Mouse (Mus musculus): Measurements from ENCODE around the gene Elmod3. TPM values are rescaled to one million over a fixed set of nuclear protein-coding genes. Genes with fewer than 3 reads are reported as not detected.

The Elmod3 gene
- polyA plus RNA-seq, 1 experiment from 2014 or later = 15.1 TPM

DNA sequence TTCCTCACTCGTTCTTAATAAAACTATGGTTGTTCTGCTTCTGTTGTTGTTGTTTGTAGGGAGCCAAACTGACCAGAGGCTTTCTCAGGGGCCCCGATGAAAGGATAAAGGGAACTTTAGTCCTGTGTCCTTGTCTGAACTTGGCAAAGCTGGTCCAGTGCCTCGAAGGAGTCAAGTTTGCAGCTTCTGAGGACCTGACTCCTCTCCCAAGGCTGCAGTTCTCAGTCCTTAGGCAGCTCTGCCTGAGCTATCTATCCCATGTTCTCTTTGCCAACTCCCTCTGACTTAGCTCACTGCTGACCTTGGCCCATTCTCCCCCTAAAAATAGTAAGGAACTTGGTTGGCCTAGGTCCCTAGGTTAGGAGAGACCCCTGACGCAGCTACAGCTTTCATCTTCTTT lies 71.1 kb downstream of the Elmod3 start:
- no peak overlapping the region for H3K9ac ChIP-seq (ENCODE audit: low read length)
- no peak overlapping the region for H3K27ac ChIP-seq (ENCODE audit: low read depth)
- no peaks in the 10 kb centered on the region for H3K4me1 ChIP-seq (replicated peaks; ENCODE audit: control insufficient read depth, insufficient read depth, low read length)
- no peak overlapping the region for H3K4me2 ChIP-seq (ENCODE audit: low read length)
- WGBS = 84% methylated on average over 4 of the region's 4 CpGs
- ATAC-seq (replicated peaks; ENCODE audit: low FRiP score, low TSS enrichment, low read depth) = no peak
- no peak overlapping the region for H3K4me3 ChIP-seq (ENCODE audit: low read depth, low read length)
- no peaks in the 10 kb centered on the region for H3K9me3 ChIP-seq (ENCODE audit: control insufficient read depth, low read length)
- H3K27me3 ChIP-seq (replicated peaks; ENCODE audit: control insufficient read depth, insufficient read depth, low read length) = no peaks in the 10 kb centered on the region
- no peaks in the 10 kb centered on the region for H3K36me3 ChIP-seq (ENCODE audit: control insufficient read depth, insufficient read depth, low read length)
- no peak for DNase-seq (ENCODE audit: low spot score)

DNA sequence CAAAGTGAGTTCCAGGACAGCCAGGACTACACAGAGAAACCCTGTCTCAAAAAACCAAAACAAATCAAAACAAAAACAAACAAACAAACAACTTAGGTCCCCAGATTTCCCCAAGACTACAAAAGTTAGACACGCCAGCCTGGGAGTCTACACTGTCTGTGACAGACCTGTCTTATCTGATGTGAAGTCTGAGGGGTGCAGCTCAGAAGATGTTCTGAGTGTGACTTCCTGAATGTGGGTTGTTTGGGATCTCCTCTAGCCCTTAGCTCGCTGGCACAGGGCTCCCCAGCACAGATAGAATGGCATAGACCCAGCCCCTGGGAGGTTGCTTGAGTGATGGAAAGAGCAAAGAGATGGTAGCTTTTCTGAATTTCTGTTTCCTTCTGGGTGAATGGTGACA lies 74.1 kb downstream of the Elmod3 start:
- H3K27ac ChIP-seq (ENCODE audit: low read depth) = no peak overlapping the region
- ATAC-seq (replicated peaks; ENCODE audit: low FRiP score, low TSS enrichment, low read depth) (no peak), DNase-seq (ENCODE audit: low spot score) (no peak)
- peaks cover 12% of the 10 kb centered on the region for H3K4me1 ChIP-seq (replicated peaks; ENCODE audit: control insufficient read depth, insufficient read depth, low read length)
- WGBS = 89% methylated on average over 2 of the region's 2 CpGs
- no peak overlapping the region for H3K4me2 ChIP-seq (ENCODE audit: low read length)
- H3K9ac ChIP-seq (ENCODE audit: low read length) = no peak overlapping the region
- no peak overlapping the region for H3K4me3 ChIP-seq (ENCODE audit: low read depth, low read length)
- H3K36me3 ChIP-seq (ENCODE audit: control insufficient read depth, insufficient read depth, low read length) = no peaks in the 10 kb centered on the region
- no peaks in the 10 kb centered on the region for H3K9me3 ChIP-seq (ENCODE audit: control insufficient read depth, low read length)
- H3K27me3 ChIP-seq (replicated peaks; ENCODE audit: control insufficient read depth, insufficient read depth, low read length) = no peaks in the 10 kb centered on the region

DNA sequence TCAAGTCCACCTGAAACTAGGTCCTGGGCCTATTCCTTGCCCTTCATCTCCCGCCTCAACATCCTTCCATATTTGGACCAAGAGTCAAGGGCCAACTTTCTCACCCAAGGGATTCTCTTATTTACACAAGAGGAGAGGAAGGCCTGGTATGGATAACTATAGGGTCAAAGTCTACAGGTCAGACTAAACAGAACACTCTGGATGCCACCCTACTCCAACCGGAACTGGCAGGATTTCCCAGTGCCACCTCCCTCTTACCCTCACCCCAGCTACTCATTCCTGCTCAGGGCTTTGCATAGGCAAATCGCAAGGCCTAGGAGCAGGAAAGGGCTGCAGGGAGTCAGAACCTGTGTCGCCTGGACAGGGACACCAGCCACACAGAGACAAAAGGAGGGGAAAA lies 75.0 kb downstream of the Elmod3 start:
- ATAC-seq (replicated peaks; ENCODE audit: low FRiP score, low TSS enrichment, low read depth) (no peak), DNase-seq (ENCODE audit: low spot score) (no peak)
- H3K36me3 ChIP-seq (ENCODE audit: control insufficient read depth, insufficient read depth, low read length) = no peaks in the 10 kb centered on the region
- H3K27ac ChIP-seq (ENCODE audit: low read depth) = no peak overlapping the region
- H3K4me2 ChIP-seq (ENCODE audit: low read length) = no peak overlapping the region
- 69% methylated on average over 4 of the region's 4 CpGs for WGBS
- no peaks in the 10 kb centered on the region for H3K27me3 ChIP-seq (replicated peaks; ENCODE audit: control insufficient read depth, insufficient read depth, low read length)
- H3K4me1 ChIP-seq (replicated peaks; ENCODE audit: control insufficient read depth, insufficient read depth, low read length) = peaks cover 12% of the 10 kb centered on the region
- no peak overlapping the region for H3K9ac ChIP-seq (ENCODE audit: low read length)
- H3K4me3 ChIP-seq (ENCODE audit: low read depth, low read length) = no peak overlapping the region
- H3K9me3 ChIP-seq (ENCODE audit: control insufficient read depth, low read length) = no peaks in the 10 kb centered on the region

DNA sequence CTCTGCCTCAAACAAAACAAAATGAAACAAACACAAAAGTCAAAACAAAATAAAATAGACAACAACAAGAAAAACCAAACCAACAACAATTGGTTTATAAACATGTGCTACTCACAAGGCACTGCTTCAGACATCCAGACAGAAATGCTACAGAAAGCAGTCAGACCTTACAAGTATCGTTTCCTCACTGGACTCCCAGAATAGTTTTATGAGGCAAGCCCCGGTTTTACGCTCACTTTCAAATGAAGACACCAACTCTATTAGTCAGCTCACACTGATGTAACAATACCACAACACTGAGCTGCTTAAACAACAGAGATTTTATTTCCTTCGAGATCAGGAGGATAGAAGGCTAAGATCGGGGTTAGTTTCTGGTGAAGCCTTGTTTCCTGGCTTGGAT lies 75.9 kb downstream of the Elmod3 start:
- ATAC-seq (replicated peaks; ENCODE audit: low FRiP score, low TSS enrichment, low read depth) (no peak), DNase-seq (ENCODE audit: low spot score) (no peak)
- no peak overlapping the region for H3K4me3 ChIP-seq (ENCODE audit: low read depth, low read length)
- H3K27me3 ChIP-seq (replicated peaks; ENCODE audit: control insufficient read depth, insufficient read depth, low read length) = no peaks in the 10 kb centered on the region
- H3K36me3 ChIP-seq (ENCODE audit: control insufficient read depth, insufficient read depth, low read length) = no peaks in the 10 kb centered on the region
- H3K27ac ChIP-seq (ENCODE audit: low read depth) = no peak overlapping the region
- no peak overlapping the region for H3K4me2 ChIP-seq (ENCODE audit: low read length)
- H3K9me3 ChIP-seq (ENCODE audit: control insufficient read depth, low read length) = no peaks in the 10 kb centered on the region
- no peak overlapping the region for H3K9ac ChIP-seq (ENCODE audit: low read length)
- WGBS = 69% methylated on average over 5 of the region's 5 CpGs
- peaks cover 12% of the 10 kb centered on the region for H3K4me1 ChIP-seq (replicated peaks; ENCODE audit: control insufficient read depth, insufficient read depth, low read length)

DNA sequence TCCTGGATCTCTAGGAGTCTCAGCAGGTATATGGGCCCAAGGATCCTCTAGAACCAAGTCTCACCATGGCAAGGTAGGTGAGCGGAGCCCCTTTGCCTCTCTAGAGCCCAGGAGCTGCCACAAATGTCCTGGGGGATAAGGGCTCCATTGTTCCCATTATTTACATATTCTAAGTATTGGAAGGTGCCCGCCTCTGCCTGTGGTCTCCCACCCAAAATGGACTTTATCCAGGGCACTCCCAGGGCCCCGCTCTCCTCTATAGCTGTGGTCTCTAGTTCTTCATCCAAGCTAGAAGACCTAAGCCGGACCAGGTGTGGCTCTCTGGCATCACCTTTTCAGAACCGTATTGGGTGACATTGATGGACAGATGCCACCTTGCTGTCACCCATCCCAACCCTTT lies 76.6 kb downstream of the Elmod3 start, which contains the start of gene Sh2d6:
TSS of gene Sh2d6 (minus strand) at position 101 of the 400 bp plus-strand sequence.
- no peak within 1 kb of the TSS for H3K4me2 ChIP-seq (ENCODE audit: low read length)
- H3K27me3 ChIP-seq (replicated peaks; ENCODE audit: control insufficient read depth, insufficient read depth, low read length) = no peaks in the 10 kb centered on the region
- no peak within 1 kb of the TSS for H3K9ac ChIP-seq (ENCODE audit: low read length)
- H3K9me3 ChIP-seq (ENCODE audit: control insufficient read depth, low read length) = no peaks in the 10 kb centered on the region
- ATAC-seq (replicated peaks; ENCODE audit: low FRiP score, low TSS enrichment, low read depth) = no peak
- no peak for DNase-seq (ENCODE audit: low spot score)
- no peaks in the 10 kb centered on the region for H3K36me3 ChIP-seq (ENCODE audit: control insufficient read depth, insufficient read depth, low read length)
- H3K4me3 ChIP-seq (ENCODE audit: low read depth, low read length) = no peak within 1 kb of the TSS
- WGBS = 82% methylated on average over 5 of the region's 5 CpGs
- H3K4me1 ChIP-seq (replicated peaks; ENCODE audit: control insufficient read depth, insufficient read depth, low read length) = peaks cover 12% of the 10 kb centered on the region
- no peak within 1 kb of the TSS; the same call in 1 of the 2 replicates for H3K27ac ChIP-seq (ENCODE audit: low read depth)

DNA sequence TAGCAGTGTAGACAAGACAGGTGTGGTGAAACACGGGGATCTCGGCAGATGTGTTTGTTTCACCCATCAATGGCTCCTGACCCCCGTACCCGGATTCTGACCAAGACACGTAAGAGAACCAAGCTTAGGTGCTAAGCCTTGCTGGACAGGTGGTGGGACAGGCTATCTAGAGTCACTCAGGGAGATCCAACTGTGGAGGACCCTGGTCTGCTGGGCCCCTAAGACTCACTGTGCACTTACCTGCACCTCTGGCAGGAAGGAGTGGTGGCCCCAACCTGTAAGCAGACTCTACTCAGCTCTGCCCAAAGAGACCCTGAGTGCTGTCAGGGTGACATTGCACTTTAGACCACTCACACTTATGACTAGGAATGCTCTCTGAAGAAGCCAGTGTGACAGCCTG lies 77.3 kb downstream of the Elmod3 start:
- no peak overlapping the region for H3K9ac ChIP-seq (ENCODE audit: low read length)
- H3K36me3 ChIP-seq (ENCODE audit: control insufficient read depth, insufficient read depth, low read length) = no peaks in the 10 kb centered on the region
- DNase-seq (ENCODE audit: low spot score) = no peak
- 95% methylated on average over 5 of the region's 5 CpGs for WGBS
- no peak for ATAC-seq (replicated peaks; ENCODE audit: low FRiP score, low TSS enrichment, low read depth)
- no peak overlapping the region for H3K27ac ChIP-seq (ENCODE audit: low read depth)
- H3K4me3 ChIP-seq (ENCODE audit: low read depth, low read length) = no peak overlapping the region
- no peaks in the 10 kb centered on the region for H3K27me3 ChIP-seq (replicated peaks; ENCODE audit: control insufficient read depth, insufficient read depth, low read length)
- no peak overlapping the region for H3K4me2 ChIP-seq (ENCODE audit: low read length)
- H3K9me3 ChIP-seq (ENCODE audit: control insufficient read depth, low read length) = no peaks in the 10 kb centered on the region
- peaks cover 12% of the 10 kb centered on the region for H3K4me1 ChIP-seq (replicated peaks; ENCODE audit: control insufficient read depth, insufficient read depth, low read length)

DNA sequence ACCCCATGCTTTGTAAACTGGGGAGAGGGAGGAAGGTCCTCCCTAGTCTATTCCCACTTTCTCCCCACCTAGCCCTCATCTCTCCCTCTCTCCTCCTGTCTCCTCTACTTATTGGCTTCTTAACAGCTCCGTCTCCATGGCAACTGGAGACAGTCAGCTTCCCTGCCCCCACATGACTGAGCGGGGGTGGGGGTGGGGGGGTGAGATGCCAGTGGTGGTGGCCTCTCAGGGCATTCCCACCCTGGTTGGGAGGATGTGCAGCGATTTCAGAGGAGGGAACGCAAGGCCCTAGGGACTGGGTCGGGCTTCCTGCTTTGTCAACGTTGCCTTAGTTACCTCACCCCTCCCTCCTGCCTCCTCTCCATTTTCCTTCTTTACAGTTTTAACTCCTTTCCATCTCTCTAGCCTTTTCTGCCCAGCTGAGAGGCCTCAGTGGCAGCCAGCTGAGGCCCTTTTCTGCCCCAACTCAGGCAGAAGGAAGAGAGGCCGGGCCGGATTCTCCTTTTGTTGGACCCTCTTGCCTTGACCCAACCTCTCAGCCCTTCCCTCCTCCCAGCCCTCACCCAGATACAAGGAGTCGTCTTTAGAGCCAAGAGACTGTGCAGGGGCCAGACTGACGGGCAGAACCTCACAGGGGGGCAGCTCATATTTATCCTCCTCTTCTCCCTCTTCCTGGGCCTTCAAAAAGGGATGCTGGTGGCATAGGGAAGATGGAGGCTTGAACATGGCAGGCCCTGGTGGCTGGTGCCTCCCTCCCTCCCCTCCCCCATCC lies 78.1 kb downstream of the Elmod3 start:
- Histone ChIP-seq H3K9ac (ENCODE audit: low read length) (no peak overlapping the region), H3K9me3 (ENCODE audit: control insufficient read depth, low read length) (no peaks in the 10 kb centered on the region), H3K27ac (ENCODE audit: low read depth) (peak overlapping the region; percentile 54), H3K4me1 (replicated peaks; ENCODE audit: control insufficient read depth, insufficient read depth, low read length) (peaks cover 12% of the 10 kb centered on the region), H3K36me3 (ENCODE audit: control insufficient read depth, insufficient read depth, low read length) (no peaks in the 10 kb centered on the region), H3K4me2 (ENCODE audit: low read length) (peak overlapping the region; percentile 13), H3K4me3 (ENCODE audit: low read depth, low read length) (no peak overlapping the region), H3K27me3 (replicated peaks; ENCODE audit: control insufficient read depth, insufficient read depth, low read length) (no peaks in the 10 kb centered on the region)
- 17% methylated on average over 10 of the region's 10 CpGs for WGBS
- ATAC-seq (replicated peaks; ENCODE audit: low FRiP score, low TSS enrichment, low read depth) = peak; percentile 24
- DNase-seq (ENCODE audit: low spot score) = peak; percentile 61

DNA sequence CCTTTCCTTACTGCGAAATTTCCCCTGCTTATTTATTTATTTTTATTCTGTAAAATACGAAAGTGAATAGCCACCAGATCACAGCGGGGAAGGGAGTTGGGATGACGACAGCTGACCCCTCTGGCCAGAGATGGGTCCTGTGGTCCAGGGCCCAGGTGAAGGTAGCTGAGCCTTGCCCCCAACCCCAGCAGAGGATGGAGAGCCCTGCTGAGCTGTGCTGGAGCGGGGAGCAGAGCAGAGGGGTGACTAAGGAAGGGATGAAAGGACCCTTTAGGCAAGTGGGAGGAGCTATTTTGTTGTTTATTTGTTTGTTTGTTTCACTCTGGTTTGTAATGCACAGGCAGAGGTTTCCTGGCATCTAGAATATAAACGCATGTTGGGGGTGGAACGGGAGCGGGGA lies 78.9 kb downstream of the Elmod3 start:
- Histone ChIP-seq H3K4me2 (ENCODE audit: low read length) (no peak overlapping the region), H3K4me3 (ENCODE audit: low read depth, low read length) (no peak overlapping the region)
- ATAC-seq (replicated peaks; ENCODE audit: low FRiP score, low TSS enrichment, low read depth) = no peak

DNA sequence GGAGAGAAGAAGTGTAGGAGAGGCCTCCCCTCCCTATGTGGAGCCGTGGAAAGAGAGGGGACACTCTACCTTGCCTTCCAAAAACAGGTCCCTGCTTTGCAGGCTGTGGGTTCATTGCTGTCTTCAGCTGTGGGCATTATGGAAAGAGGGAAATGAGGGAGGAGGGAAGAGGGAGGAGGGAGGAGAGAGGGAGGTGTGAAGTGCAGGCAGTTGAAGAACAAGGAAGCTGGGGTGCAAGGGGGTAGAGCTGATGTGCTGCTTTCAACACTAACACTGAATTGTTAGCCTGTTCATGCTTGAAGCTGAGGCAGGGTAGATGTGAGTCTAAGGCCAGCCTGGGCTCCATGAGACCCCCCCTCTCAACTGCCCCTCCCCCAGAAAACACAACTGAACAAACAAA lies 79.4 kb downstream of the Elmod3 start:
- Histone ChIP-seq H3K4me3 (ENCODE audit: low read depth, low read length) (no peak overlapping the region), H3K9me3 (ENCODE audit: control insufficient read depth, low read length) (no peaks in the 10 kb centered on the region), H3K9ac (ENCODE audit: low read length) (no peak overlapping the region), H3K36me3 (ENCODE audit: control insufficient read depth, insufficient read depth, low read length) (no peaks in the 10 kb centered on the region), H3K4me1 (replicated peaks; ENCODE audit: control insufficient read depth, insufficient read depth, low read length) (peaks cover 12% of the 10 kb centered on the region), H3K4me2 (ENCODE audit: low read length) (no peak overlapping the region), H3K27me3 (replicated peaks; ENCODE audit: control insufficient read depth, insufficient read depth, low read length) (no peaks in the 10 kb centered on the region), H3K27ac (ENCODE audit: low read depth) (no peak overlapping the region)
- 73% methylated on average over 1 of the region's 1 CpGs for WGBS
- ATAC-seq (replicated peaks; ENCODE audit: low FRiP score, low TSS enrichment, low read depth) (no peak), DNase-seq (ENCODE audit: low spot score) (no peak)

More for the DNA sequence above, 78.9 kb downstream of the Elmod3 start:
- no peaks in the 10 kb centered on the region for H3K36me3 ChIP-seq (ENCODE audit: control insufficient read depth, insufficient read depth, low read length)
- no peak overlapping the region for H3K27ac ChIP-seq (ENCODE audit: low read depth)
- peaks cover 12% of the 10 kb centered on the region for H3K4me1 ChIP-seq (replicated peaks; ENCODE audit: control insufficient read depth, insufficient read depth, low read length)
- 37% methylated on average over 8 of the region's 8 CpGs for WGBS
- no peak overlapping the region for H3K9ac ChIP-seq (ENCODE audit: low read length)
- H3K27me3 ChIP-seq (replicated peaks; ENCODE audit: control insufficient read depth, insufficient read depth, low read length) = no peaks in the 10 kb centered on the region
- no peak for DNase-seq (ENCODE audit: low spot score)
- no peaks in the 10 kb centered on the region for H3K9me3 ChIP-seq (ENCODE audit: control insufficient read depth, low read length)
